Mouse (Mus musculus) neutrophil, adult 5-6 weeks (primary cell): ENCODE results near the gene Olfr1006. TPM values are rescaled to one million over a fixed set of nuclear protein-coding genes. Genes with fewer than 3 reads are reported as not detected.
"Not testable (repeated sequence)": the region's sequence is repeated elsewhere in the genome, so short reads cannot be mapped to it uniquely, and the experiment has no call there.

ENCODE experiments used
- ATAC-seq: fragments of 151-379, 151-347 bp; 2 replicates; pipeline ENCODE4 v1.8.0; 2017; ENCODE audit warnings: mild to moderate bottlenecking, moderate TSS enrichment; ENCODE audit not compliant: insufficient number of reproducible peaks, poor library complexity, low FRiP score, severe bottlenecking; ENCODE audit errors: extremely low read depth
- total RNA-seq: library from RNA; stranded (forward); fragments of 200-1000 nt; gene quantifications from 2 replicates; pipeline ENCODE4 v1.2.3, GENCODE M21; 2017

Gene Olfr1006
- total RNA-seq = not detected in 2 replicates

DNA sequence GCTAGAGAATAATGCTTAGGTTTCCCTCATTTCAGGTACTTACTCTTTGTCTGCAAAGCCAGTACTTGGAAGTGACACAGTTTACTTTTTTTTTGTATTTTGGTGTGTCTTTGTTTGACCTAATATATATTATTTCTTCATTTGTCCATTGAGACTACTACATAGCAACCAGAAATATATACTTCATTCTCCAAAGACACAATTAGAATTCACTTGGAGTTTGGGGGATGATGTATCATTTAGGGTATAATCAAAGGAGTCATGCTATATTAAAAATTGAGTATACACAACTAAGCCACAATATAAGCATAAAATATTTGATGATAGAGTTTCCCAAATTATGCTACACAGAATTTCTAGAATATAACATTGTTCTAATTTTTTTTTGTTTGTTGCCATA, at the start of gene Olfr1006:
Gene Olfr1006 (minus strand): TSS at position 101 of the 400 bp plus-strand sequence.
- ATAC-seq = no peak

DNA sequence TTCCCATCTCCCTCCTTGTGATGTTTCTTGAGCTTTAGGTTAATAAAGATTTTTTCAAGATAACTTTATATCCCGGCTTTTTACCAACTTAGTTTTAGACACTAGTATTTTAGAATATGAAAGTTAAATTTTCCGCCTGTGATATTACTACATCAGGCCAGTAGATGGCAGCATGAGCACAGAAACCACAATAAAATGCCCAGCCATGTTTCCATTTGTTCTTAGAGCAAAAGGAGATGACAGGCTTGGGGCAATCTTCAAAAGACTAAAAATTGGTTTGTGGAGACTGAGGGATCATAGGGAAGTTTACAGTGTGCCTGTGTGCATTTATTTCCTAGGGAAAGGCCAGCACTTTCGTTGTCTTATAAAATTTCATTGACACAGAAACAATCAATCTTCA, 47.2 kb upstream of the Olfr1006 start:
- ATAC-seq = 0 out of 2 replicates have a peak, but pooled peaks have one; percentile 41

DNA sequence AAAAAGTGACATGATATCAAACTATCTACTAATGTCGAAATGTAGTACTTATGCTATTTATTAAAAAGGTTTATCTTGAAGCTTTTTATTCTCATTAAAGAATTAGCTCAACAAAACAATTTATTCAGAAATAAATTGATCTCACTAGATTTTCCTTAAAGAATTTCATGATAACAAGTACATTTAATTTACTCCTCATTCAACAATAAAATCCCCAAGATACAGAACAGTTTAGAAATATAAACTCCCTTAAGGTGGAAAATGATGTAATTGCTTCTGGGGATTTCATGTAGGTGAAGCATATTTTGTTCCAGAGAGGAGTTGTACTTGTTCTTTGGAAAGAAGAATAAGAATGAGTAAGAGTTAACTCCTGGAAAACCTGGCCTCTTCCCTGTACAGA, 36.6 kb upstream of the Olfr1006 start, which contains the start of gene Olfr1009:
Gene Olfr1009 (plus strand): TSS at position 301 of the 400 bp plus-strand sequence.
- ATAC-seq = no peak

DNA sequence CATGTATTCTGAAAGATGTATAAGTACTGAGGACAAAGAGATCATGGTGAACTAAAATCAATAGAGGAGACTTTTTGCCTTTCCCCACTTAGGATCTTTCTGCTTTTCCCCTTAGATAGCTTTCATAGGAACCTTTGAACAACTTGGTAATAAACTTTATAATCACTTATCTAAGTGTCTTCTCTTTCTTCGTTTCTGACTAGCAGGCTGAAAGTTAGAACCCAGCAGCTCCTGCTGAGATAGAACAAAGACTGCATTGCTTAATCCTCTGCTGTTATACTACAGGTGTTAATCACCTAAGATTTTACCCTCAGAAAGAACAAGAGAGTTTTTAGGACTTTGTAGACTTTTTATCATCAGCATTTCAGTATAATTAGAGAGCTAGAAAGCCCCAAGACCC, 32.6 kb upstream of the Olfr1006 start:
- no peak for ATAC-seq

DNA sequence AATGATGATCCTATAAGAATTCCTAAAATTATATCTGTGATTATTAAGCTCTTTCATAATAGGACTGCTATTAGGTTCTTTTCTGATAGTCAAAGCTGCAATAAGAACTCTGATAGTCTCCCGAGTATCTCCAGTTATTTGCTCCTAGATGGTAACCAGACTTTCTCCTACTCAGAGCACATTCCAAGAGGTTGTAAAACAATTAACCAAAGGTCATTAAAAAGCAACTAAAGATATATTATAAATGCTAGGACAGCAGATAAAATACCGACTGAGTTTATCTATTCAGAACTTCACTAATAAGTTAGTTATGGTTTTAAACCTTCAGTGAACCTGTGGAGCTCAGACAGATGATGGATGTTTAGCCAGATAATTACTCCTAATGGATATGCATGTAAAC, 32.1 kb upstream of the Olfr1006 start:
- not testable (repeated sequence) for ATAC-seq

DNA sequence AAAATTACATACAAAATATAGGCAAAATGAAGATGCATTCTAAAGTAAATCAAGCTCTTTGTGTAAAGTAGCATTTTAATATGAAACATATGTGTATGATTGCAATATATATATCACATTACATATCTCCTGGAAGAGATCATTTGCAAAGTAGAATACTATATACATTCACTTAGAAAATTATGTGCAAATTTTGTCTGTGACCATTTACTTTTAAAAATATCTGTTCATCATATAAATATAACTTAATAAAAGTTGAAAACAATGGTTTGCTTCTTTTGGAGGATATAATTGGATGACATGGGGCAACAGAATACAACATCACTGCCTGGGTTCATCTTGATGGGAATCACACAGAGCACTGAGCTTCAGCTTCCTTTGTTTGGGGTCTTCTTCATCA, 10.6 kb upstream of the Olfr1006 start, which contains the start of gene Olfr1008:
Gene Olfr1008 (plus strand): TSS at position 301 of the 400 bp plus-strand sequence.
- ATAC-seq = no peak

DNA sequence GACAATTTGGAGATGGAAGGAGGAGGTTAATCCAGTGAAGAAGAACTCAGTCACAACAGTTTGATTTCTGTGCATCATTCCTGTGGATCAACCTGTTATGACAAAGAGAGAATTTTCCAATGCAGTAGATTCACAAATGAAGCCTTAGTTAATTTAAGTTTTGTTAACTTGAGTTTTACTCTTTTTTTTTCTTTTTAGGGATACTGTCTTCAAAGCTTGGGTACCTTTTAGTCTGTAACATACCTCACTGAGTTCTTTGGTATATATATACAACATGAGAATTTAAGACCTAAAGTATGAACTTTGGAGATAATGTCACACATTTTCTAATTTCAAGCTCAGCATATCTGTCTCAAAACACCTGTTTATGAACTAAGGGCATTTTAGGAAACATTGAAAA, 14.2 kb downstream of the Olfr1006 start, which contains the start of gene Olfr154:
Gene Olfr154 (minus strand): TSS at position 101 of the 400 bp plus-strand sequence.
- ATAC-seq = not testable (repeated sequence)

DNA sequence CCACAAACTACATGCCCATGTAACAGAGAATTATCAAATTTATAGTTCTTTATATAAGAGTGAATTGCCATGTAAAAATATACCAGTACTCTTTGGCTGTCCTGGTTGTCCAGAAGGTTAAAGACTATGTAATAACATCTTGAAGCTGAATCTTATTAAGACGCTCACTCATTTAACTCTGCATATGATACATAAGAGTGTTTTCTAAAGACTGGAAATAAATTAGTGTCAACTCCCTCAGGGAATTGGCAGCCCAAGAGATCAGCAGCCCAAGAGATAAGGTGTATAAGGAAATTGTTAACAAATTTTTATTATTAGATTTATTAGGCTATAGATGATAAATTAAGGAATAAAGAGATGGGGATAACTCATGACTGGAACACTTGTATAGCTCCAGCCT, 28.0 kb downstream of the Olfr1006 start, which contains the start of gene Olfr1002:
Gene Olfr1002 (minus strand): TSS at position 101 of the 400 bp plus-strand sequence.
- ATAC-seq = no peak

Other genes with a start within 250 kb of the Olfr1006 start
- gene Olfr994, start 242.3 kb downstream of the Olfr1006 start, total RNA-seq = 0.23 TPM in 1 of 2 replicates, not detected in the other
- not detected in 2 replicates for gene Olfr995, start 235.1 kb downstream of the Olfr1006 start, total RNA-seq
- not detected in 2 replicates for gene 4833423E24Rik, start 159.7 kb downstream of the Olfr1006 start, total RNA-seq
- not detected in 2 replicates for gene Olfr996, start 99.6 kb downstream of the Olfr1006 start, total RNA-seq
- gene Olfr998, start 89.8 kb downstream of the Olfr1006 start, total RNA-seq = not detected in 2 replicates
- not detected in 2 replicates for gene Olfr1000, start 66.9 kb downstream of the Olfr1006 start, total RNA-seq
- not detected in 2 replicates for gene Olfr1002, start 28.1 kb downstream of the Olfr1006 start, total RNA-seq
- gene Olfr154, start 14.3 kb downstream of the Olfr1006 start, total RNA-seq = not detected in 2 replicates
- gene Olfr1008, start 10.7 kb upstream of the Olfr1006 start, total RNA-seq = not detected in 2 replicates
- gene Olfr1009, start 36.7 kb upstream of the Olfr1006 start, total RNA-seq = not detected in 2 replicates
- not detected in 2 replicates for gene Olfr1012, start 84.0 kb upstream of the Olfr1006 start, total RNA-seq
- gene Olfr1013, start 88.3 kb upstream of the Olfr1006 start, total RNA-seq = 0.12 TPM in 1 of 2 replicates, not detected in the other
- not detected in 2 replicates for gene Olfr1014, start 93.9 kb upstream of the Olfr1006 start, total RNA-seq
- gene Olfr1015, start 103.2 kb upstream of the Olfr1006 start, total RNA-seq = not detected in 2 replicates
- not detected in 2 replicates for gene Olfr1016, start 123.8 kb upstream of the Olfr1006 start, total RNA-seq
- gene Olfr1018, start 139.7 kb upstream of the Olfr1006 start, total RNA-seq = not detected in 2 replicates
- not detected in 2 replicates for gene Olfr1019, start 166.7 kb upstream of the Olfr1006 start, total RNA-seq
- gene Olfr1020, start 168.3 kb upstream of the Olfr1006 start, total RNA-seq = 0.23 TPM in 1 of 2 replicates, not detected in the other
- gene Olfr1022, start 189.8 kb upstream of the Olfr1006 start, total RNA-seq = not detected in 2 replicates
- not detected in 2 replicates for gene Olfr1023, start 206.9 kb upstream of the Olfr1006 start, total RNA-seq
- not detected in 2 replicates for gene Olfr1024, start 226.3 kb upstream of the Olfr1006 start, total RNA-seq
- not detected in 2 replicates for gene Olfr1025-ps1, start 236.4 kb upstream of the Olfr1006 start, total RNA-seq
- gene Olfr1026, start 242.8 kb upstream of the Olfr1006 start, total RNA-seq = not detected in 2 replicates